Mouse (Mus musculus) CD4-positive, CD25-positive, alpha-beta regulatory T cell, adult 2 months (primary cell): Measurements from ENCODE around the gene Slc25a48.
A peak's percentile ranks its signal among the peaks of the same experiment; 100 is the strongest.

Source experiments
- DNase-seq: peaks from one replicate; pipeline ENCODE4 v3.0.0-alpha.2; 2012; ENCODE audit warnings: low read depth, low spot score

The Slc25a48 gene

GRCm38 (mm10) chr13:56449239-56450030, 11.3 kb downstream of the Slc25a48 start:
- DNase-seq: no peak

GRCm38 (mm10) chr13:56450035-56450434, 11.9 kb downstream of the Slc25a48 start:
- no peak for DNase-seq

DNA sequence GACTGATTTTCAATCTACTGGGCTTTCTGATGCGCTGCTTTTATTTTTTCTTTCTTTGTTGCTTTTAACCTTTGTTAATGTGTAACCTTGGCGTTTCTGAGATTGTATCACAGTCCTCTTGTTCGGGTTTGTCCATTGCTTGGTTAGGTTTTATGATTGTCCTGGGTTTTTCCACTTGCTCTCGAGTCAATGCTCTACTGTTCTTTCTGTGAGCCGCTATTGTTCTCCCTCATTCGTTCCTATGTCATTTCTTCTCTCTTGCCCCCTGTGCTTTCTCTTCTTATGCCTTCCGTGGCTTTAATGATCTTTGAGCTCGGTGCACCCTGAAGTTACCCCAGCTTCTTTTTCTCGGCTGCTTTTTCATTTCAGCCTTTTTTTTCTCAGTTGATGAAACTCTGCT, 19.8 kb downstream of the Slc25a48 start:
- DNase-seq: no peak

DNA sequence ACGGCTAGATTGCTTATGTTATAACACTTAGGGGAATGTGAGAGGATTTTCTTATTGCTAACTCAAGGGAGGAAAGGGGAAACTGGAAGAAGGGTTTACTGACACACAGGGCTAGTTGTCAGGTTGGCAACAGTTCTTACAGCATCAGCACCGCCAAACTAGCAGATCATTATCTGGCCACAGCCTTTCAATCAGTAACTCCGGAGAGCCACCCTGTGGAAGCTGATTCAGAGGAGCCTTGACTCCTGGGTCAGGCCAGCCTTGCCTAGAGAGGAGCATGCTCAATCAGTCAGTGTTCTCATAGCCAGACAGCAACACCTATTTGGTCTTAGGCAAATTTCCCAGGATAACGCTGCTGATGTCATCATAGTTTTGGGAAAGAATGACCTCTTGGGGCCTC, 23.3 kb downstream of the Slc25a48 start:
- DNase-seq: no peak

- DNase-seq: no peak
These were observed 24.6 kb downstream of the Slc25a48 start for GRCm38 (mm10) chr13:56462791-56463190.

DNA sequence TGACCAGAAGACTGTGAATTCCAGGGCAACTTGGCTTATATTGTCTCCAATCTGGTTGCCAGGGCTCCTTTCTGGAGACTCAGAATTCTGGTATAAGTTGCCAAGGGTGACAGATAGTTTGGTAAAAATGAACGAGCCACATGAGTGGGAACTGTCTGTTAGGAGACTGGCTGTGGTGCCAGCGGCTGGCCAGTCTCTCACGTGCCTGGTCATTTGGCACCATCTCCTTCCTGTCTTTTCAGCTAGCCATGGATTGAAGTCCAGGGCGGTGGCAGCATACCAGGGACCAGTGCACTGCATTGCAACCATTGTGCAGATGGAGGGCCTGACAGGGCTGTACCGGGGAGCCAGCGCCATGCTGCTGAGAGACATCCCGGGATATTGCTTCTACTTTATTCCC, 25.1 kb downstream of the Slc25a48 start:
- DNase-seq: no peak

DNA sequence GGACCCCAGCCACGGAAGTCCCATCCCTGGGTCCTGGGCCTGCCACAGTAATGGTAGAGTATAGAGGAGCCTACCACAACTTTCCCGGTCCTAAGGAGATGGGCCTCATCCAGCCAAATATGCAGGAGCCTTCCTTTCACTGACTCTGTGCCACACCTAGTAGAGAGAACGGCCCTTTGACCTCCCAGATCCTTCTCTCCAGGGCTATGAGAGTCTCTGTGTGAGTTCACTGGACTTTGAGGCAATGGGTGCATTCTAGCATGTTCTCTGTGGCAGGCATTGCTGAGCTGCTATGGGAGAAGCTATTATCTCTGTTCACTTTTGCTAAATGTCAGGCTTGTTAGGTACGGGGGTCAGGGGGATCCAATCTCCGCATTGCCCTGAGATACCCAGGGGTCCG, 25.6 kb downstream of the Slc25a48 start:
- DNase-seq: no peak

GRCm38 (mm10) chr13:56467786-56468185, 29.6 kb downstream of the Slc25a48 start:
- no peak for DNase-seq

- no peak for DNase-seq
These were observed 30.4 kb downstream of the Slc25a48 start for GRCm38 (mm10) chr13:56468536-56468935.

- no peak for DNase-seq
These were observed 33.1 kb downstream of the Slc25a48 start for GRCm38 (mm10) chr13:56471211-56471610.

GRCm38 (mm10) chr13:56471951-56472350, 33.8 kb downstream of the Slc25a48 start:
- no peak for DNase-seq

- DNase-seq: no peak
These were observed 34.5 kb downstream of the Slc25a48 start for GRCm38 (mm10) chr13:56472661-56473060.

DNA sequence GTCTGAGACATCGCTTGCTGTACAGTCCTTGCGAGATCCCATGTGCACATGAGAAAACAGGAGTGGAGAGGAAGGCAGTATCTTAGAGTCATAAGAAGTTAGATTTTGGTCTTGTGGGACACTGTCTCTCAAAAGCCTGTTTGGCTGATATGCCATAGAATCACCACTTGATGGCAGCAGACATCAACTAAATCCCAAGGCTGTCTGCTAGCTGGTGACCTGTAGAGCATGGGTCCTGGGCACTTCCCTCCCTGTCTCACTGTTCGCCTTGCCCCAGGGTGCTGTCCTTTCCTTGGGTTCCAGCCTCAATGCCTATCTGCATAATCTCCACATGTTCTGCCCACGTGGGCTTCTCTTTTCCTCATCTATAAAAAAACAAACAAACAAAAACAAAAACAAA, 37.2 kb downstream of the Slc25a48 start:
- DNase-seq: peak; percentile 74

GRCm38 (mm10) chr13:56476790-56477189, 38.6 kb downstream of the Slc25a48 start:
- peak; percentile 81 for DNase-seq

- DNase-seq: no peak
These were observed 39.1 kb downstream of the Slc25a48 start for GRCm38 (mm10) chr13:56477271-56477670.

GRCm38 (mm10) chr13:56478027-56478426, 39.9 kb downstream of the Slc25a48 start:
- DNase-seq: no peak

GRCm38 (mm10) chr13:56482146-56482545, 44.0 kb downstream of the Slc25a48 start, which contains the start of gene Il9:
Gene Il9, minus strand, starts transcription at chr13:56482246.
- no peak for DNase-seq

DNA sequence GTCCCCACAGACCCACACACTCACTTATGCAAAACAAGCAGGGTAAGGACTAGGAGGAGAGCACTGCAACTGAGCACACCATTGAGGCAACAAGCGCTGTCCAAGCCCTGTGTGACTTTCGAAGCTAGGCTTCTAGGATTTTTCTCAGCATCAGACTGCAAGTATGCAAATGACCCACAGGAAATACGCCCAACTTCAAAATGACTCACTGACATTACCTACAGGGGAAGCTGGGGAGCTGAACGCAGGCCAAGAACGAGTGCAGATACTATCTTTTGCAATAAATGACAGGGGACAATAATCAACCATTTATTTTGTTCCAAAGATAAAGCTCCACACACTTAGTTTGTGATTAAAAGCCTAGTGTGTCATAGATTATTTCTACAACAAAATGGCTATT, 49.9 kb downstream of the Slc25a48 start:
- peak; percentile 37 for DNase-seq

DNA sequence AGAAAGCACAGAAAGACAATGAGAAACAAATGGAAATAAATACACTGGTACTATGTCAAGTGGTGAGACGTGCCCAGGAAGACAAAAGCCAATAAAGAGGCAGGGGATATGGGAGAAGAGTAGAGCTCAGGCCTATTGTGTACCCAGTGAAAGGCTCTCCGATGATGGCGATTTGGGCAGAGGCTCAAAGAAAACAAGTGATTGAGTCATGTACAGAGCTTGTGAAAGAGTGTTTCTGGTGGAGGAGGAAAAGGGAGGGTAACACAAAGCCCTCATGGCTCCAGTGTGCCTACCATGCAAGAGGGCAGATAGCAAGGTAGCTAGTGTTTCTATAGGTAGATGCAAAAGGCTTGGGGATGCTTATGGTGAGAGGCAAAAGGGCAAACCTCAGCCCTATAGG, 56.3 kb downstream of the Slc25a48 start:
- no peak for DNase-seq

GRCm38 (mm10) chr13:56500132-56500531, 62.0 kb downstream of the Slc25a48 start:
- DNase-seq: no peak

DNA sequence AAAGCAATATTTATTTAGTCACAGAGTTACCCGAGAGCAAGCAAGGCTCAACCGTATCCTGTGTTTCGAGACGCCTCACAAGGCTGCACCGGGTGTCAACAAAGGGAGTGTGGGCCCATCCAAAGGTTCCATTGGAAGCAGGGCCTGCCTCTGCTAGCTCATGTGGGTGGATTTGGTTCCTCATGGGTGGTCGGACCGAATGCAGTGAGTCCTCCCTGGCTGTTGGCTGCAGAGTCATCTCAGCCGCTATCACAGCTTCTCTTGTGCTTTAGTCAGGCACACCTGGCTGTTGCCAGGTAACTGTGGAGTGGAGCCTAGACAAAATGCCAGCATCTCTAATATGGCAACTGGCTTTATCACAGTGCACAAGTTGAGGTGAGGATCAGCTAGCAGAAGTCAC, 62.5 kb downstream of the Slc25a48 start:
- DNase-seq: no peak

DNA sequence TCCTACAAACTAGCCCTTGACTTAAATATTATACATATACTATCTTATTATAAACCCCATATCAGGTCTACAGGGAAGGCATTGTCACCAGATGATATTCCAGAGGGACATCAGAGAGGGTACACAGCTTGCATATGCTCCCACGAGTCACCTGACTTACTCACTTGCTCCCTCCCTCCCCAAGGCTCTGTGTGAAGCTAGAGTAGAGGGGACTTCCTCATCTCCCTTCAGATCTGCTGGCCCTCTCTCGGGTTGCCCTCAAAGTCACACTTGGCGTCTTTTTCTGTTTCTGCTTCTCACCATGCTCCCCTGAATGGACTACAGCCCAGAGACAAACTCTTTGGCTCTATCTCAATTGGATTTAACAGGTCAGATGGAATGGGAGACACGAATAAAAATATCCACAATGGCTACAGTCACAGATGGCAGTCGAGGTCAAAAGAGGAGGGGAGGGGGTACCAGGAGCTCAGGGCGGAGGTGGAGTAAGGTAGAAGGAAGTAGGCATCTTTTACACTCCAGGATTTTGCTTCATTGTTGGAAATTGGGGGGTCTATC, 63.8 kb downstream of the Slc25a48 start:
- no peak for DNase-seq

DNA sequence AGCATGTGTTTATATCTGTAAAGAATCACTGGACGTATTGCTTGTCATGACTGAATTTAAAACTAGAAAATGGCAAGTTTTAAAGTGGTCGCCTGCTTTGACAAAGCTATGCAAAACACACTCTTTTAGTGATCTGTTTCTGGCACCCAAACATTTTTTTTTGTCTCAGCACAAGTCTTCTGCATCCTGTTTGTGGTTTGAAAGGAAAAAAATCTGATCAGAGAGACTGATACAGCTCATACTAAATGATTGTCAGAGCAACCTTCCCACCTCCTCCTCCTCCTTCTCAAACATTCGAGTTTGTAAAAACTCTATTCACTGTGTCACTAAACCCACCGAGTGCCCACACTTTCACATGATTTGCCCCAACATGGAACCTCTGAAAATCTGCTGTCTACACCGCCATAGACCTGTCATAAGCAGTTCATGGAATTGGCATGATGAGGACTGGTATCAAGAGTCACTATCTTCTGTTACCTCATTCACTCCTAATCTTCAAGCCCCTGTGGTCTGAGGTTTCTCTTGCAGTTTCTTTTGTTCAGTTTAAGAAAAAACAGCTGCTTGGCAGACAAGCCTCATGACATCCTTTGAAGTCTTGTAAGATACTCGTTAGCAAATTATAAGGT, 68.8 kb downstream of the Slc25a48 start:
- DNase-seq: peak; percentile 77
